Mouse (Mus musculus) naive thymus-derived CD4-positive, alpha-beta T cell, adult 2 months (primary cell): Measurements from ENCODE around the gene Rdh5.
A peak's percentile ranks its signal among the peaks of the same experiment; 100 is the strongest.

Experiments
- DNase-seq: peaks from one replicate; pipeline ENCODE4 v3.0.0-alpha.2; 2011; ENCODE audit warnings: low read depth

The Rdh5 gene

DNA sequence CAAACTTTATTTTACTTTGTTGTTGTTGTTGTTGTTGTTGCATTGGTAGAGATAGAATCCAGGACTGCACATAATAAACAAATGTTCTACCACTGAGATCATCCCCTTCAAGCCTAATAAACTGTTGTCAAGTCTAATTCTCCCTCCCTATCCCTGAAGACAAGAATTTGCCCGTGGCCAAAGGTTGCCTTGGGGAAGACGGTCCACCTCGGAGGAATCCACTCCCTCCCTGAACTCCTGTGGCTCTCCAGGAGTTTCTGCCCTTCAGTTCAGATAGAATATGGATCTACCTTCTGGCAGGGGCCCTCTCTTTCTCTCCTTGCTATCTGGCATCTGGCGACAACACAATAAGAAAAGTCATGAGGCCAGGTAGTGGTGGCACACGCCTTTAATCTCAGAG, 17.9 kb downstream of the Rdh5 start:
- no peak for DNase-seq

DNA sequence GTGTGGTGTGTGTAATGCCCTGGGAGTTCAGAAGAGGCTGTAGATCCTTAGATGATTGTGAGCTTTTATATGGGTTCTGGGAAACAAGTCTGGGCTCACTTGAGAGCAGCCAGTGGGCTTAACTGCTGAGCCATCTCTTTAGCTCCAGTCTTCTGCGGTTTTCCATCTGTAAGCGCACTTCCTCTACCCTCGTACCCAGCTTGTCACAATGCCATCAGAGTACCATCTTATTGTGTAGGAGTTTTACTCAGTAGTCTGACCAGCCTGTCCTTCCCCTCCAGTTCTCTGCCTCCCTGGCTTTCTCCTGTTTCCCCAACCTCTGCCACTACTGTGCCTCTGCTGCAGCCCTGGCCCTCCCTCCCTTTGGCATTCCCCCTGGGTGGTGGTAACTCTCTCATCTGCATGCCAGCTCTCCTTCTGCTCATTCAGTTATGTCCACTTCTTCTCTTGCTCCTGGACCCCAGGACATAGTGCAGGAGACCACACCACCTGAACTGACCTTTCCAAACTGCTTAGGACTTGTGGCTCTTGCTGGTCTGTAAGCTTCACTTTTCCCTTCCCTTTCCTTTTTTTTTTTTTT, 20.2 kb downstream of the Rdh5 start:
- no peak for DNase-seq

DNA sequence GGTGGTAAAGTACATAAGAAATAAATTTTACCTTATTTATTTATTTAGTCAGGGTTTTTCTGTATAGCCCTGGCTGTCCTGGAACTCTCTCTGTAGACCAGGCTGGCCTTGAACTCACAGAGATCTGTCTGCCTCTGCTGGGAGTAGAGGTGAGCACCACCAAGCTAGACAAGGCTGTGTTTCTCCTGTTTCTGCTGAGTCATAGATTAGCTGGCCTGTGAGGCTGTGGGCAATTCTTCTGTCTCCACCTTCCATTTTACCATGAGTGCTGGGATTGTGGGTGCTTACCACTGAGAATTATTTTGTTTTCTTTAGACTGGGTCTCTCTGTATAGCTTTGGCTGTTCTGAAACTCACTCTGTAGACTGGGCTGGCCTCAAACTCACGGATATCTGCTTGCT, 21.3 kb downstream of the Rdh5 start:
- DNase-seq = no peak

DNA sequence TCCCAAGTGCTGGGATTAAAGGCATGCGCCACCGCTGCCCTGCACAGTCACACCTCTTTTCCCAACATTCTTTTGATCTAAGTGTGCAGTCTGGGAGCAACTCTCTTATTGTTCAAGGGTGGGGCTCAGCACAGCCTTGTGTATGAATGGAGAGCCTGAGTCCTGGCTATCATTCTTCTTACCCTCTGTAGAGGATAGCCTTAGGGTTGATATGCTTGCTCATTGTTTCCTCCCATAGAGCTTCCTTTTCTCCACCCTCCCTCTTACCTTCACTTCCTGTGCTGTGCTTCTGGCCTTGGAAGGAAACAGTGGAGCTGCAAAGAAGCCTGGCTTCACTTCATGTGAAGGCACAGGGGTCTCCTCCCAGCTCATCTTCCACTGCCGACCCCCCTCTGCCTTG, 22.0 kb downstream of the Rdh5 start, which contains the start of gene Cd63:
Gene Cd63 (plus strand): TSS at position 292 of the 400 bp plus-strand sequence.
- no peak for DNase-seq

DNA sequence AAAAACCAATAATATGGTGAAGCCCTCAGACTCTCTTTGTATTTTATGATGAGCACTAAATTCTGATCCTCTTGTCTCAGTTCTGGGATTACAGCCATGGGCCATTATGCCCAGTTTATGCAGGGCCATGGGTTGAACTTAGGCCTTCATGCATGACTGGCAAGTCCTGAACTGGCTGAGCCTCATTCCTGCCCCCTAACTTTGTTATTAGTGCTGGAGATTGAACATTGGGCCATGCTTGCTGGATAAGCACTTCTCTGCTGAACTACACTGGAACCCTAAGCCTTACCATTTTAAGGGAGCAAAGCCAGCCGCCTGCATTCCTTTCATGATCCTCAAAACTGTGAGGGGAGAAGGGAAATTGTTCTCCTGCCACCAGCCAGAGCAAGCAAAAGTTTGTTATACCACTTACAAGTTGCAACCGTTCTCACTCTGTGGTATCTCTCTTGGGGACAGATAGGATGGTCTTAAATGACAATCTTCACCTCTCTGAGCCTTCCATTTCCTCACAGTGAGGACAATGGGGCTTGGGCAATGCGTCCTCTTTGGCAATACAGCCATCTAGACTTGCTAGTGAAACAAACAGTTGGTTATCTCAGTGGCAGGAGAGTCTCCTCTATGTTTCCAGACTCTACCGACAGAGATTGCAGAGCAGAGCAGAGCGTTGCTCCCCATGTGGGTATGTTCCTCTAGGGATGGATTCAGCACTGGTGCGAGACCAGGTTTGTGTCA, 22.8 kb downstream of the Rdh5 start:
- no peak for DNase-seq

DNA sequence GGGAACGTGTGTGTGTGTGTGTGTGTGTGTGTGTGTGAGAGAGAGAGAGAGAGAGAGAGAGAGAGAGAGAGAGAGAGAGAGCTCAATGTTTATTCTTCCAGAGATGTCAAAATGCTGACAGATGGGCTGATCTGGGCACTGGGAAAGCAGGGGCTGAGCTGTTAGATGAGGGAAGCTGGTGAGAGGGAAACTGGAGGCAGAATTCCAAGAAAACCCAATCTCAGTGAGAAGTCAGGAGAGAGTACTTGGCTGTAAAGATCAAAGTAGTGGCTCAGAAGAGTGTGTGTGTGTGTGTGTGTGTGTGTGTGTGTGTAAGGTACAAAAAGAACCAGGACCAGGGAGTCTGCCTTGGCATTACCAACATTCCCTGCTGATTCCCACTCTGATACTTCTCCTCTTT, 25.2 kb downstream of the Rdh5 start:
- no peak for DNase-seq

DNA sequence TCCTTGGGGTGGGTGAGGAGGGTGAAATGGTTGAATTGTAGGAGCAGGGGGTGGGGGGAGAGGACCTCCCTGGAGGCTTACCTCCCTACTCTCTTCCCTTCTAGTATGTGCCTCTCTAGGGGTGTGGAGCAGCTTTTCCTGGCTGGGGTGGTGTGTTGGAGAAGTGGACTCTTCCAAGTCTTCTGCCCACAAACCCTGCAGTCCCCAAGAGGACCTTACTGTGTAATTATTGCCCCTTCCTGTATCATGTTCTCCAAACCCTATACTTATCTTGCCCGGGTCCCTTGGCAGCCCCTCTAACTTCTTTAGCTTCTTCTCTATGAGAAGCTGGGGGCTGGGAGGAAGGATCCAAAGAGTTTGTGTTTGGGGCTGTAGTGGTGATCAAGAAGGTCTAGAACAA, 25.9 kb downstream of the Rdh5 start:
- DNase-seq = no peak

DNA sequence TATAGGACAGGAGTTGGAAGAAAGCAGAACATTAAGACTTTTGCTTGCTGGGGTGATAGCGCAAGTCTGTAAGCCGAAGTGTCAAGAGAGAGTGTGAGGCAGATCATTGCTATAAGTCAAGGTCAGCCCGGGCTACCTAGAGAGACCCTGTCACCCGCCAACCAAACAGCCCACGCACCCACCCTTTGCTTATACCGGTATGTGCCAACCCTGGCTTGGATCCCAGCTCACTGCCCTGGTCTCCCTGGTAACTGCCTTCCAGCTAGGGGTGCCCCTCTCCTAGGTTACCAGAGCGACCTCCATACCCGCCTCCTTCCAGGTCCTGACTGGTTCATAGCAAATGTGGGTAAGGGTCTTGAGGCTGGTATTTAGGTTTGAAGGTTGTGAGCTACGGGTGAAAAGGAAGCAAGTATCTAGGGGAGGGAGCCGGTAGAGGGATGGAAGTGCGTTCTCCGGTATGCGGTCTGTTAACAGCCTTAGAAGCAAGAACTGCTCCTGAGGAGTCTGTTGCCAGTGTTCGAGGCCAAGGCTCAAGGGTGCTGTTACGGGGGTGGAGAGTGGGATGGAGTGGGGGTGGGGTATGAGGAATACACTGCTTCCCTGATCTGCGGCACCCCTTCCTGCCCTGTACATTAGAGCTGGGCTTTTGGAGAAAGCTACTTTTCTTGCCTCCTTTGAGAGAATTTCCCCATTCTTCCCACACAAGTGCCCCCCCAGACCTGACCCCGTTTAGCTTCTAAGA, 26.6 kb downstream of the Rdh5 start:
- no peak for DNase-seq

DNA sequence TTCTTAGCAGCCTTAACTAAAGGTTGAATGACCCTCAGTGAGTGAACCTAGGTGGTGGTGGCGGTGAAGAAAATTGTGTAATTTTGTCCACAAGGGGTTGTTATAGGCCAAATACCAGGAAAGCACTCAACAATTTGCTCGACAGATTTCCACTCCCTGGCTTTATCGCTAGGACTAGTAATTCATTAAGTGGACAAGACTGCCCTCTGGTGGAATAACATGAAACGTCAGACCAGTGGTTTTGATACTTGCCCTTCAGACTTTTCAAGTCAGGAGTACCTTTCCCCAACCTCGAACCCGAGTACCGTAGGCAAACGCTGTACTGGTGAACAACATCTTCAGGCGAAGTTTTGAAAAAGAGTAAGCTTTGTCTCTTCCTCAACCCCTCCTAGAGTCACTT, 27.3 kb downstream of the Rdh5 start:
- DNase-seq = peak; percentile 93

DNA sequence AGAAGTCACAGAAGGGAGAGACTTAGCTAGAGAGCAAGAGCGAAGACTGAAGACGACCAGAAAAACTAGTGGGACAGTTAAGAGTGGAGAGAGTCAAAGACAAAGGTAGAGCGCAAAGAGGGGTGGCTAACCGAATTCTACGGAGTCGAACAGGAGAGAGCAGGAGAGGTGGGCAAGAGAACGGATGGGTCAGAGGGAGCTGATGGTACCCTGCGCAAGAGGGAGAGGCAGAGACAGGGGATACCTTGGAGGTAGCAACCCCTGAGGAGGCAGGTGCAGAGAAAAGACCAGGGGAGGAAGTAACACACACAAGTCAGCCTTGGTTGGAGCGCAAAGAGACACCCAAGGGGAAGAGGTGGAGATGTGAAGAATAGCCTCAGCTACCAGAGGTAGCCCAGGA, 30.4 kb downstream of the Rdh5 start:
- DNase-seq = peak; percentile 60

DNA sequence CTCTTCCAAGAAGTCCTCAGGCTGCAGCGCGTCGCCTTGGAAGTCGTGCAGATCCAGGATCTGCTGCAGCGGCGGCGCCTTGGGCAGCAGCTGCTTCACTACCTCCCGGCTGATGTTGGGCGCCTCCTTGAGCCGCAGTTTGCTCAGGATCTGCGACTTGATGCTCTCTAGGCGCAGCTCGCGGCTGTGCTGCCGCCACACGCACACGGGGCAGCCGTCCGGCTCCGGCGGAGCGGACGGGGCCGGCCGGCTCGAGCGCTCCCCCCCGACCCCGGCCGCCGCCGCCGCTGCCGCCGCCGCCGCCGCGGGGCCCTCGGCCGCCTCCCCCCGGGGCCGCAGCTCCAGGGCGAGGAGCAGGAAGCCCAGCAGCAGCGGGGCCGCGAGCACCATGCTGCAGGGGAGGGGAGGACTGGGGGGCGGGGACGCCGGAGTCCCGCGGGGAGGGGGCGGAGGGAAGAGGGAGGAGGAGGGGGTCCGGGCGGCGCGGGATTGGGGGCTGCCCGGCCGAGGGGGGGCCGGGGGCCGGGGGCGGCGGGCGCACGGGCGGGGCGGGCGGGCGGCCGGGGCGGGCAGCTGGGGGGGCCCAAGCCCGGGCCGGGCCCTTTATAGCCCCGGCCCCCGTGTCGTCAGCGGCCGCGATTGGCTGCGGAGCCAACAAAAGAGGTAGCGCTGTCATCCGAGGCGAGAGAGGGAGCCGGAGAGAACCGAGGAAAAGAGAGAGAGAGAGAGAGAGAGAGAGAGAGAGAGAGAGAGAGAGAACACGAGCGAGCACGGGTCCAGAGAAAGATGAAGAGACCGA, 31.2 kb downstream of the Rdh5 start, which contains the start of gene Gdf11:
Gene Gdf11 (minus strand): TSS at position 423 of the 799 bp plus-strand sequence.
- DNase-seq = peak; percentile 72

DNA sequence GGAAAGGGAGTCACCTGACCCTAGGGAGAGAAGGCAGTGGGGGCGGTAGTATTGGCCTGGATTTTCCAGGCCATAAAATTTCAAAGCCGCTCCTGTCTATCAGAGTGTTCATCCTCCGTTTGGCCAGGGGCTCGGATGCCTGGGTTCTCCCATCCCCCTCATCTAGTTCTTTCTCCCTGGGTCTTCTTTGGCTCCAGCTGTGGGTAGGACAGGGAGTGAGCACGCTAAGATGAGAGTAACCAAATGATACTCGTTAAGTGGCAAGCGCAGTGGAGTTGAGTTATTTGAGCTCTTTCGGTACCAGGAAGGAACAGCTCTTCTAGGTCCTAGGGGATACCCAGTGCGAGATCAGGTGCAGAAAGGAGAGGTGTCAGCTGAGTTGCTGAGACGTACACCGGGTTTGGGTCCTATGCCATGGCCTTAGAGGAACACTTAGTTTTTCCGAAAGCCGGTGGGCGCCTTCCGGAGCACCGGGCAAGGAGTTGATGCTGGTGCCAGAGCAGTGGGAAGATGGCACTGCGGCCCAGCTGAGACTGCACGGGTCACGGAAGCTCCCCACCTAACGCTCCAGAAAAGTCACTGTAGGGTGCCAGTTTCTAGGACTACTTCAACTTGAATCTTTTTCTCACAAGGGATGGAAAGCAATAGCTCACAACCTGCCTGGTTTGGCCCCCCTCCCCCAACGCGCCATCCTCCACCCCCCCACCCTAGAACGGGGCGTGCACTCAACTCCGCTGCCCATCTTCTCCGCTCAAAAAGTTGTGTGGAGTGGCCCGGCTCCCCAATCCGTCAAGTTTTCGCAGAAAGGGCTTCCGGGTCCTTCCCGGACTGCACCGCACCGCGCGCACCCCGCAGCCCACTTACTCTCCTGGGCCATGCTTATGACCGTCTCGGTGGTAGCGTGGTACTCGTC, 32.0 kb downstream of the Rdh5 start:
- DNase-seq = peak; percentile 49

DNA sequence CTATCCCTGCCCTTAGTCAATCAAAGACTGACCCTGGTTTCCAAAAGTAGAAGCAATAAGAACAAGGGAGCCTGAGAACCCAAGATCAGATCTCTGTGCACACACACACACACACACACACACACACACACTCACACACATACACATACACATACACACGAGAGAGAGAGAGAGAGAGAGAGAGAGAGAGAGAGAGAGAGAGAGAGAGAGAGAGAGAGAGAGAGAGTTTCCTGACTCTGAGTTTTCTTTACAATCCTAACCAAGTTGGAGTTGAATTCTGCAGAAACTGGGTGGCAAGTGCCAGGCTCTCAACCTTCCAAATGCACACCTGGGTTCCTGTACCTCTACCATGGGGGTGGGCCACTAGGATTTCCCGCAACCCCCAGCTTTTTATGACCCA, 32.8 kb downstream of the Rdh5 start:
- DNase-seq = no peak

DNA sequence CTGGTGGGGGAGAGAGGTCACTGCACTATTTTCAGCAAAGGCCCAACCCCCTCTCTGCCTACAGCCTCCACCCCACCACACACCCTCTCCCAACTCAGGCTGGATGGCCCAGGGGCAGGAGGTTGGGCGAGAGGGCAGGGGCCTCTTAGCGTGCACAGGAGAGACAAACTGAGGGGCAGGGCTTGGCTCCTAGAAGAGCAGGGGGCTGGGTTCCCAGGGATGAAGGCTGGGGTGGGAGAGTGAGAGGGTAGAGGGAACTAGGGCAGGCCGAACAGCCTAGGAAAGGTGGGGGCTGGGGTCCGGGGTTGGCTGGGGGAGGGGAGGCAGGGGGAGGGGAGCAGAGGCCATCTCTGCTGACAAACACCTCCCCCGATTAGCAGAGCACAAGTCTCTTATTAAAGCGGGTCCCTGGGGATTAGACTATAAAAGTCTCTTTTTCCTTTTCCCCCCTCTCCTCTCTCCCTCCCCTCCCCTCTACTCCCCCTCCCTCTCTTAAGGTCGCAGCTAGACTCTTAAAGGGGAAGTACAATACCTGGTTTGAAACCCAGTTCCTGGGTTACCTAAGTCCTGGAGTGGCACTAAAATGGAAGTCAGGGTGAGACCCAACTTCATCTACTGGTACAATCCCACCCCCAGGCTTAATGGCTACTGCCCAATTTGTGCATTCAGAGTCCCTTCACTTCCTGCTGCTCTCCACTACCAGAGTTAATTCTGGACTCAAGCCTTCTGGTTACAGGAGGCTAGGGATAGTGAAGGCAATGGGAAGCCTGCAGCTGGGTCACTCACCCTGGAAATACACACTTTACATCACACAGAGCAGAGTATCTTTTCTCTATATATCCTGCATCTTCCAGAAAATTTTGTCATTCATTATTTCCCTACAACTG, 33.5 kb downstream of the Rdh5 start:
- DNase-seq = no peak

DNA sequence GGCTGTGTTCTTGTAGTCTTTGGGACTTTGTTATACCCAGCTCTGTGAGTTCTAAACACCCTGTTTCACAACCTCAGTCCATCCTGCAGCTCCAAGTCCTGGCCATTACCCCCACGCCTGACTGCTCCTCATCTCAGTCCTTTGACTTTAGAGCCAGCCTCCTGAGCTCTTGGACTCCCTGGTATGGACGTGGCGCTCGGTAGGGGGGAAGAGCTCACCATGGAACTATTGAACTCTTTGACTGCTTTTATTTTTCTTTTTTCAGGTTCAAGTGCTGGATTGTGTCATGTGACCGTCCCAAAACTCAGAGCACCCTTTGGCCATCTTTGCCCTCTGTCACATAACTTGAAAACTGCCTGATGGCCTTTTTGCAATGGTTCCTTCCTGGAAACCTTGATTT, 40.6 kb downstream of the Rdh5 start:
- DNase-seq = no peak

DNA sequence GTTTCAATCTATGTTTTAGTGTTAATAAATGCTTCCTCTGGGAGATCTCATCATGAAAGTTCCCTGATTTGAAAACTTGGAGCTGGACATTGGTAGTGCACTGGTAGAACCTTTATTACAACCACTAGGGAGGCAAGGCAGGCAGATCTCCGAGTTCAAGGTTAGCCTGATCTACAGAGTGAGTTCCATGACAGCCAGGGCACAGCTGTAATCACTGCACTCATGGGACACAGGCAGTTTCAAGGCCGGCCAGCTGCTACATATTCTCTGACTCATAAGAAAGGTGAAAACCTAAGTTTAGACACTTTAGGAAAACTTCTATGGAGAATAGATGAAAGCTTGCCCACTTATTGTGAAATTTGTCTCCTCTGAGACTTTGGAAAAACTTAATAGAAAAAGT, 43.9 kb downstream of the Rdh5 start:
- no peak for DNase-seq

DNA sequence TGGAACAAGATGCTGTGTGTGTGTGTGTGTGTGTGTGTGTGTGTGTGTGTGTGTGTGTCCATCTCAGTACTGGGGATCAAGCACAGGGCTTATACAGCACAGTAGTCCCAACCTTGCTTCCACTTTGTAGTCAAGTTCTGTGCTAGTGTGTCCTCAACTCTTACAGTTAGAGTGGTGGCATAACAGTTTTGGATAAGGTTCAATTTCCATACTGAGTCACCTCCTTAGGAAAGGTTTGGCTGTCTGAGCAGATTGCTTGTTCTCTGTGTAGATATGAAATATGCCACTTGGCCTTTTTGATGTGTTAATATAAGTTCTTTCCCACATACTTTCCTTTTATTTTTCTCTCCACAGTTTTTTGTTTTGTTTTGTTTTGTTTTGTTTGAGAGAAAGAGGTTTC, 44.4 kb downstream of the Rdh5 start:
- DNase-seq = no peak

DNA sequence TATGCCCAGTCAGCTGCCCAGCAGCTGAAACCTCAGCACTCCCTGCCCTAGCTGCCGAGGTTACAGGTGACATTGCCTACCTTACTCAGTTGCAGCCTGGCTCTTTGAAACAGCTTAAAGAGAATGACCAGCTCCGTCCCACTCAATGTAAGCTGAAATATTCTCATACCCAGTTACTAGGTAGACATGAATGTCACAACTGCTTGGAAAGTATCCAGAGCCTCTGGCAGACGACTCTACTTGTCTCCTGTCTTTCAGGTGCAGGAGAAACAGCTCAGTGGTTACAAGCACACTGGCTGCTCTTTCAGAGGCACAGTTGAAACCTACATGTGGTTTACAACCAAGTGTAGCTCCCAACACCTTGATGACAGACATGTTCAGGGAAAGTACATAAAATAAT, 52.3 kb downstream of the Rdh5 start:
- no peak for DNase-seq

DNA sequence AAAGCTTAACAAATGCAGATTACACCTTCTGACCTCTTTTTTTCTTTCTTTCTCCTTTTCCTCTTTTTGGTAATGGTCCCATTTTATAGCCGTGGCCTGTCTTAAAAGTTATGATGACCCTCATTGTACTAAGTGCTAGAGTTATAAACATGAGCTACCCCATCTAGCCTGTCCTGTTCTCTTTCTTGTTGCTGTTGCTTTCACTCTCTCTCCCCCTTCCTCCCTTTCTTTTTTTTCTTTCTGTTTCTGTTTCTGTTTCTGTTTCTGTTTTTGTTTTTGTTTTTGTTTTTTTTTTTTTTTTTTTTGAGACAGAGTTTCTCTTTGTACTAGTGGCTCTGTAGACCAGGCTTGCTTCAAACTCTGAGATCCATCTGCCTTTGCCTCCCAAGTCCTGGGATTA, 56.2 kb downstream of the Rdh5 start:
- DNase-seq = no peak

DNA sequence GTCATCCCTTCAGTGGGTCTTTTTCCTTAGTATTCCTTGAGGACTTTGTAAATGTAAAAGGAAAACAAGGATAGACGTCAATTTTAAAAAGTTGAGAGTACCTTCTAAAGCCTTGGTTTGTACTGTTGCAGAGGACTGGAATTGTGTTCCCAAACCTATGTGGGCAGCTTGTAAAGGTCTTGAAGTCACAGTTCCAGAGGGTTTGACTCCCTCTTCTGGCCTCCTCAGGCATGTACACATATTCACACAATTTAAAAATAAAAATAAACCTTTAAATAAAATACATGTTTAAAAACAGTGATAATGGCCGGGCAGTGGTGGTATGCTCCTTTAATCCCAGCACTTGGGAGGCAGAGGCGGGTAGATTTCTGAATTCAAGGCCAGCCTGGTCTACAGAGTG, 56.6 kb downstream of the Rdh5 start:
- peak; percentile 32 for DNase-seq
